Mouse (Mus musculus): ENCODE measurements at regions not wholly inside any gene's neighbourhood (a gene's known extent, or its start where the extent isn't known, plus 50 kb on each side); places are given as distances from the start of the nearest gene placed in this dataset.

GRCm38 (mm10) chr6:24219882-24220522, 52.1 kb upstream of the Slc13a1 start:
- no peak for TF ChIP-seq CTCF (IDR thresholded peaks at IDR 0.05; ENCODE audit: low read depth)
- Histone ChIP-seq H3K4me1 (ENCODE audit: insufficient read depth) (no peaks in the 10 kb centered on the region), H3K36me3 (ENCODE audit: insufficient read depth) (no peaks in the 10 kb centered on the region), H3K9me3 (ENCODE audit: low read length) (no peaks in the 10 kb centered on the region), H3K27me3 (ENCODE audit: insufficient read depth, low read length) (no peaks in the 10 kb centered on the region), H3K9ac (no peak overlapping the region), H3K4me3 (ENCODE audit: low read depth, low read length) (no peak overlapping the region), H3K4me2 (ENCODE audit: low read depth) (no peak overlapping the region), H3K27ac (ENCODE audit: low read depth, low read length) (no peak overlapping the region)
- ATAC-seq = no peak
- 73% methylated on average over 3 of the region's 3 CpGs for WGBS
- DNase-seq = no peak

All from forebrain, postnatal 0 days (tissue).